Mouse (Mus musculus): ENCODE results near the gene C130073F10Rik.
"Not testable (repeated sequence)": the region's sequence is repeated elsewhere in the genome, so short reads cannot be mapped to it uniquely, and the experiment has no call there.

GRCm38 (mm10) chr4:101875687-101876086 is 17.9 kb downstream of the C130073F10Rik start:
- TF ChIP-seq CTCF (IDR thresholded peaks at IDR 0.05); EP300 (IDR thresholded peaks at IDR 0.05; ENCODE audit: insufficient read depth, low read depth, low read length): not testable (repeated sequence)
